Mouse (Mus musculus): ENCODE data around the gene Sec14l1. TPM values are rescaled to one million over a fixed set of nuclear protein-coding genes. Genes with fewer than 3 reads are reported as not detected.
"Not testable (repeated sequence)": the region's sequence is repeated elsewhere in the genome, so short reads cannot be mapped to it uniquely, and the experiment has no call there.

Sec14l1 gene
- total RNA-seq (2014; fragmentation: Nextera tagmentation) (13.5 and 14.4 TPM in 2 replicates), total RNA-seq (2017) (6.7 and 10.6 TPM in 2 replicates)

- ATAC-seq (replicated peaks; ENCODE audit: low FRiP score, low TSS enrichment, poor library complexity, severe bottlenecking): peak; percentile 83
Observed at GRCm38 (mm10) chr11:117114592-117115345, at the start of gene Sec14l1. Gene Sec14l1, plus strand, starts transcription at chr11:117115168.

- not testable (repeated sequence) for ATAC-seq (replicated peaks; ENCODE audit: low FRiP score, low TSS enrichment, poor library complexity, severe bottlenecking)
Observed at GRCm38 (mm10) chr11:117065602-117066001, 49.4 kb upstream of the Sec14l1 start.

- peak; percentile 45; the same call in 1 of the 2 replicates for ATAC-seq (replicated peaks; ENCODE audit: low FRiP score, low TSS enrichment, poor library complexity, severe bottlenecking)
Observed at GRCm38 (mm10) chr11:117066738-117067137, 48.2 kb upstream of the Sec14l1 start.

DNA sequence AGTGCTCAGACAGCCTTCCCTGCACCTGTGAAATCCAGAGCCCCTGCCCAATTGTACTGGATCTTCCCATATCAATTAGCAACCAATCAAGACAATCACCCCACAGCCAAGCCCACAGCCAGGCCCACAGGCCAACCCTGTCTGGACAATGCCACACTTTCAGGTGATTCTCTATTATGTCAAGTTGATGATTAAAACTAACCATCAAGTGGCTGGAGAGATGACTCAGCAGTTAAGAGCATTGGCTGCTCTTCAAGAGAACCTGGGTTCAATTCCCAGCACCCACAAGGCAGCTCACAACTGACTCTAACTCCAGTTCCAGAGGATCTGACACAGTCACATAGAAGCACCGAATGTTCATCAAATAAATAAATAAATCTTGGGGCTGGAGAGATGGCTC, 46.6 kb upstream of the Sec14l1 start:
- no peak for ATAC-seq (replicated peaks; ENCODE audit: low FRiP score, low TSS enrichment, poor library complexity, severe bottlenecking)

GRCm38 (mm10) chr11:117069027-117069426, 45.9 kb upstream of the Sec14l1 start:
- peak; percentile 61; the same call in 1 of the 2 replicates for ATAC-seq (replicated peaks; ENCODE audit: low FRiP score, low TSS enrichment, poor library complexity, severe bottlenecking)

- no peak for ATAC-seq (replicated peaks; ENCODE audit: low FRiP score, low TSS enrichment, poor library complexity, severe bottlenecking)
Observed at GRCm38 (mm10) chr11:117070711-117071110, 44.3 kb upstream of the Sec14l1 start.

- peak; percentile 37 for ATAC-seq (replicated peaks; ENCODE audit: low FRiP score, low TSS enrichment, poor library complexity, severe bottlenecking)
Observed at GRCm38 (mm10) chr11:117072128-117072527, 42.8 kb upstream of the Sec14l1 start.

- no peak for ATAC-seq (replicated peaks; ENCODE audit: low FRiP score, low TSS enrichment, poor library complexity, severe bottlenecking)
Observed at GRCm38 (mm10) chr11:117073426-117073825, 41.5 kb upstream of the Sec14l1 start.

DNA sequence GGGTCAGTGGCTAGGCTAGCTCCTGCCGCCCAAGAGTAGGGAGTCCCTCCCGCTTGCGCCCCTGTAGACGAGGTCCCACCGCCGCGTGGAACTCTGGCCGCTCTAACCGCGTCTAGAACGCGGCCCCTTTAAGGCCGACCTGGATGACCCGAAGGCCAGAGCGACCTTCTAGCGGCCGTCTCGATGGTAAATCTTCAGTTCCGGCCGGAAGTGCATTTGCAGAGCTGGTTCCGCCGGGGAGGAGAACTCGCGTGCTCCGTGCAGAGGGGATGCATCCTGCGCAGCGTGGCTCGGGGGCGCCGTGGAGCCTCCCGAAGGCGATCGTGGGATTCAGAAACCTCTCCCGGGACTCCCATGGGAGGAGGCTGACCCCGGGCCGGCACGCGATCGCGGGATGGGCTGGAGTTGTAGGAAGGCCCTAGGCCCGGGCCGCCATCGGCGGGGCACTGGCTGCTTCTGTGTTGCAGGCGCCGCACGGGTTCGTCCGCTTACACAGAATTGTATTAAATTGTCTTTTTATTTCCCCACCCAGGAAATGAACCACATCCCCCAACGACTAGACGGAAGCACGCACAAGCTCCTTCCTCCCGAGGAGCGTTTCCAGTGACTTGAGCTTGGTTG, 38.3 kb upstream of the Sec14l1 start:
- peak; percentile 64 for ATAC-seq (replicated peaks; ENCODE audit: low FRiP score, low TSS enrichment, poor library complexity, severe bottlenecking)

GRCm38 (mm10) chr11:117077227-117077626, 37.7 kb upstream of the Sec14l1 start:
- ATAC-seq (replicated peaks; ENCODE audit: low FRiP score, low TSS enrichment, poor library complexity, severe bottlenecking): no peak

DNA sequence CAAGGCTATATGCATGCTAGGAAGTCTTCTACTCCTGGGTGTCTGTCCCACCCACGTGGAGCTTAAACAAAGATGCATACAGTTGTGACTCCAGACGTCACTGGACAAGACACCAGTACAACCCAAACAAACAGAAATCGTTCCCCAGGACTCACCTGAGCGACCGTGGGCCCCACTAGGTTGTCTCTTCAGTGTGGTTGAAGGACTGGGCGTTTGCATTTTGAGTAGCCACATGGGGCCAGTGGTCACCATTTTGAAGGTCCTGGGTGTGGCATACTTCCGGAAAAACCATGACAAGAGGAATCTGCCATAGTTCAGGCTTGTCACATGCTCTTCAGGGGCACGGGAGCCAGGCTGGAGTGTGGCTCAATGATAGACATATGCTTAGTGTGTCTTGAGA, 37.1 kb upstream of the Sec14l1 start:
- no peak for ATAC-seq (replicated peaks; ENCODE audit: low FRiP score, low TSS enrichment, poor library complexity, severe bottlenecking)

DNA sequence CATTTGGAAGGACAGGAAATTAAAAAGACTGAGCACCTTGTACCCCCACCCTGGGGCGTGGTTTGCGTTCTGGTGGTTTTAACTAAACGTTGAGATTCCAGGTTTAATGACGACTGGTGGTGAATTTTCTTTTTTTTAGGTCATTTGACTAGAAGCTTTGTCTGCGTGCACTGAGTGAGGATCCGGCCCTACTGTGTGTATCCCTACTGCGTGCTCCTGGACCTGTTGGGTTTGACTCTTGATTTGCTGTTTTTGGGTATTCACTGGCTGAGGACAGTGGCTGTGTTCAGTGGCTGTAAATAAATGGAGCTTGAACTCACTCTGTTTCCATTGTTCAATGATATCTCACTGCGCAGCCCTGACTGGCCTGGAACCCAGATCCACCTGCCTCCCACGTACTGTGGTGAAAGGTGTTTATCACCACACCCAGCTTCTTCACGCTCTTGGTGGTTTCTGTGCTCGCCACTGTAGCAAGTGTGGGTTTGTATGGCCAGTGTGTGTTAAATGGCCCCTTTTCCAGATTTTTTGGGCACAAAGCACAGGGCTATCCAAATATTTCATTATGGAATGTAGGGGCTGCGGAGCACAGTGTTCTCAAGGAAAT, 36.2 kb upstream of the Sec14l1 start:
- ATAC-seq (replicated peaks; ENCODE audit: low FRiP score, low TSS enrichment, poor library complexity, severe bottlenecking): no peak

DNA sequence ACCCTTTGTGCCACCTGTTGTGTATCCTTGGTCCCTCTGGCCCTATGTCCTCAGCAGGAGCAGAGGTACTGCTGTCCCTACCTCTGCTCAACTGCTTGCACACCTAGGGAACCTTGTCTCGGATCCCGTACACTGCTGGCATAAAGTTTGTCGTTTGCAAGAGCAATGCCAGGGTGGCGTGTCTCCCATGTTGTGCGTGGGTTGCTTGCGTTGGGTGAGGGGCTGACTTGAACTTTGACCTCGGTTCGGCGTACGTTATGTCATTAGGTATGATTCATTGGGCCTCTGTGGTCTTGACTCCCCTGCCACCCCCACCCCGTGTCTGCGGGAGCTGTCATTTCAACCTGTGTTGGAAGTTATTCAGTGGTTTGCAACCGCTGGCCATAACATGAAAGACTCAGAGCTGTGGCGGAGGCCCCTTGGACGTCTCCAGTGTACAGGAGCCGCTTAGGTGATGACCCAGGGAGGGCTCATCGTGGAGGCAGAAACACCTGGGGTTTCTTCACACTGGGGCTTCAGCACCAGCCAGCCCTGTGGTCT, 35.2 kb upstream of the Sec14l1 start:
- no peak for ATAC-seq (replicated peaks; ENCODE audit: low FRiP score, low TSS enrichment, poor library complexity, severe bottlenecking)

- no peak for ATAC-seq (replicated peaks; ENCODE audit: low FRiP score, low TSS enrichment, poor library complexity, severe bottlenecking)
Observed at GRCm38 (mm10) chr11:117080209-117080608, 34.8 kb upstream of the Sec14l1 start.

- ATAC-seq (replicated peaks; ENCODE audit: low FRiP score, low TSS enrichment, poor library complexity, severe bottlenecking): peak; percentile 85
Observed at GRCm38 (mm10) chr11:117081165-117082064, 33.6 kb upstream of the Sec14l1 start.

GRCm38 (mm10) chr11:117082353-117082934, 32.5 kb upstream of the Sec14l1 start:
- ATAC-seq (replicated peaks; ENCODE audit: low FRiP score, low TSS enrichment, poor library complexity, severe bottlenecking): no peak

GRCm38 (mm10) chr11:117083052-117083881, 31.7 kb upstream of the Sec14l1 start:
- ATAC-seq (replicated peaks; ENCODE audit: low FRiP score, low TSS enrichment, poor library complexity, severe bottlenecking): no peak

DNA sequence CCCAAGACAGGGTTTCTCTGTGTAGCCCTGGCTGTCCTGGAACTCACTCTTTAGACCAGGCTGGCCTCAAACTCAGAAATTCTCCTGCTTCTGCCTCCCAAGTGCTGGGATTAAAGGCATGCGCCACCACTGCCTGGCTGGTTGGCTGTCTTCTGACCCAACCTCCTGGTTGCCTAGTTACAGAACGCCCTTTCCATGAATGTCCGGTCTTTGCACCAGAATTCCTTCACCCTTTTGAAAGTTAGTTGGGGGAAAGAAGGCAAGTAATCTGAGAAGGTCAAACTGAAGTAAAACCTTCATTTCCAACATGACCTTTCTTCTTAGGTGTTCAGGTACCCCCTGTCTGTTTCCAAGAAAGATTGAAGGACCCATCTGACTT, 31.1 kb upstream of the Sec14l1 start:
- not testable (repeated sequence) for ATAC-seq (replicated peaks; ENCODE audit: low FRiP score, low TSS enrichment, poor library complexity, severe bottlenecking)
